Mouse (Mus musculus) CH12.LX (cell line): ENCODE results near the gene Cysrt1. TPM values are rescaled to one million over a fixed set of nuclear protein-coding genes. Genes with fewer than 3 reads are reported as not detected.
A peak's percentile ranks its signal among the peaks of the same experiment; 100 is the strongest.

Experiments used
- DNase-seq: peaks from one replicate; pipeline ENCODE4 v3.0.0-alpha.2; 2013; ENCODE audit errors: extremely low read depth
- H3K27ac ChIP-seq: 2 replicates; pipeline ENCODE4 v1.5.1; 2012; ENCODE audit warnings: low read depth, mild to moderate bottlenecking, control low read depth, moderate library complexity; ENCODE audit not compliant: insufficient read depth
- H3K27me3 ChIP-seq: replicated peaks from 2 replicates; pipeline ENCODE3; 2012; ENCODE audit warnings: inconsistent platforms
- H3K36me3 ChIP-seq, 2 experiments: replicated peaks in 1 of 2; 2 replicates each; pipeline versions ENCODE3 to v1.6.1; 2012; ENCODE audit warnings: inconsistent platforms in 1 of 2, low read length in 1 of 2, mild to moderate bottlenecking in 1 of 2, mixed read lengths in 1 of 2, moderate library complexity in 1 of 2; ENCODE audit not compliant: control insufficient read depth in 1 of 2, insufficient read depth in 1 of 2
- H3K4me1 ChIP-seq, 2 experiments: 2 replicates each; pipeline ENCODE4 v1.6.1; 2012; ENCODE audit warnings: inconsistent platforms in 1 of 2, moderate library complexity in 1 of 2; ENCODE audit not compliant: insufficient read depth in 2 of 2, control insufficient read depth in 1 of 2
- H3K4me2 ChIP-seq: 2 replicates; pipeline ENCODE4 v1.6.1; 2012; ENCODE audit warnings: low read depth, mild to moderate bottlenecking, control low read depth; ENCODE audit not compliant: poor library complexity, insufficient read depth, severe bottlenecking
- H3K4me3 ChIP-seq, 3 experiments: fragments of 150-350 bp in 1 of 3; sonication (generic) in 1 of 3; replicated peaks in 1 of 3; 2 replicates each; pipeline versions ENCODE3 to v1.5.1; 2011 to 2012; ENCODE audit warnings: low read depth in 2 of 3, low read length in 2 of 3, mild to moderate bottlenecking in 2 of 3, moderate library complexity in 2 of 3, control low read depth in 1 of 3, improper control_type of control experiment in 1 of 3, inconsistent platforms in 1 of 3, mixed read lengths in 1 of 3; ENCODE audit not compliant: poor library complexity in 1 of 3
- H3K79me2 ChIP-seq: replicated peaks from 2 replicates; pipeline ENCODE4 v1.6.1; 2012; ENCODE audit warnings: mild to moderate bottlenecking, moderate library complexity; ENCODE audit not compliant: control insufficient read depth, poor library complexity, insufficient read depth, severe bottlenecking; ENCODE audit errors: extremely low read depth
- H3K9ac ChIP-seq: 2 replicates; pipeline ENCODE4 v1.6.1; 2012; ENCODE audit warnings: low read depth, mild to moderate bottlenecking, control low read depth, moderate library complexity; ENCODE audit not compliant: insufficient read depth
- H3K9me3 ChIP-seq: replicated peaks from 2 replicates; pipeline ENCODE3; 2012; ENCODE audit warnings: low read length, inconsistent platforms, mixed read lengths
- BHLHE40 ChIP-seq: IDR thresholded peaks from 2 replicates; pipeline ENCODE4 v1.6.1; 2011; ENCODE audit warnings: mild to moderate bottlenecking, low read depth, low read length, improper control_type of control experiment
- CHD1 ChIP-seq: IDR thresholded peaks from 2 replicates; pipeline ENCODE4 v1.6.1; 2012; ENCODE audit warnings: low read depth, low read length, improper control_type of control experiment, inconsistent platforms
- CTCF ChIP-seq, 2 experiments: IDR thresholded peaks in 1 of 2; conservative IDR thresholded peaks in 1 of 2; 2 replicates each; pipeline ENCODE4 v1.5.1; 2011 to 2012; ENCODE audit warnings: low read depth in 2 of 2, low read length in 2 of 2, improper control_type of control experiment in 1 of 2, inconsistent platforms in 1 of 2, mild to moderate bottlenecking in 1 of 2, moderate library complexity in 1 of 2
- E2F4 ChIP-seq: IDR thresholded peaks from 2 replicates; pipeline ENCODE4 v1.6.1; 2011; ENCODE audit warnings: low read depth, low read length, improper control_type of control experiment; ENCODE audit not compliant: insufficient replicate concordance
- ELF1 ChIP-seq: IDR thresholded peaks from 2 replicates; pipeline ENCODE4 v1.6.1; 2014; ENCODE audit warnings: low read depth, mild to moderate bottlenecking, inconsistent platforms, low read length, improper control_type of control experiment
- EP300 ChIP-seq: IDR thresholded peaks from 2 replicates; pipeline ENCODE4 v1.6.1; 2011; ENCODE audit warnings: low read length, improper control_type of control experiment
- ETS1 ChIP-seq: conservative IDR thresholded peaks from 2 replicates; pipeline ENCODE4 v1.6.1; 2012; ENCODE audit warnings: low read depth, mild to moderate bottlenecking, inconsistent platforms, low read length, improper control_type of control experiment, moderate library complexity
- GABPA ChIP-seq: IDR thresholded peaks from 2 replicates; pipeline ENCODE4 v1.6.1; 2012; ENCODE audit warnings: low read depth, low read length, improper control_type of control experiment, inconsistent platforms; ENCODE audit not compliant: insufficient replicate concordance
- HCFC1 ChIP-seq: IDR thresholded peaks from 2 replicates; pipeline ENCODE4 v1.6.1; 2012; ENCODE audit warnings: low read depth, mild to moderate bottlenecking, inconsistent platforms, low read length, improper control_type of control experiment
- IRF4 ChIP-seq: IDR thresholded peaks from 2 replicates; pipeline ENCODE4 v1.6.1; 2014; ENCODE audit warnings: low read depth, mild to moderate bottlenecking, inconsistent platforms, low read length, improper control_type of control experiment
- JUND ChIP-seq: conservative IDR thresholded peaks from 2 replicates; pipeline ENCODE4 v1.6.1; 2011; ENCODE audit warnings: low read depth, low read length, improper control_type of control experiment
- KAT2A ChIP-seq: IDR thresholded peaks from 2 replicates; pipeline ENCODE4 v1.6.1; 2012; ENCODE audit warnings: low read length, improper control_type of control experiment, inconsistent platforms; ENCODE audit not compliant: insufficient replicate concordance
- MAX ChIP-seq: IDR thresholded peaks from 2 replicates; pipeline ENCODE4 v1.6.1; 2011; ENCODE audit warnings: low read length, improper control_type of control experiment
- MEF2A ChIP-seq: IDR thresholded peaks from 2 replicates; pipeline ENCODE4 v1.6.1; 2014; ENCODE audit warnings: low read depth, mild to moderate bottlenecking, inconsistent platforms, low read length, improper control_type of control experiment, borderline replicate concordance
- MXI1 ChIP-seq: IDR thresholded peaks from 2 replicates; pipeline ENCODE4 v1.6.1; 2011; ENCODE audit warnings: mild to moderate bottlenecking, low read depth, low read length, improper control_type of control experiment
- MYC ChIP-seq: IDR thresholded peaks from 2 replicates; pipeline ENCODE4 v1.6.1; 2011; ENCODE audit warnings: low read depth, mild to moderate bottlenecking, improper control_type of control experiment, low read length
- NELFE ChIP-seq: IDR thresholded peaks from 2 replicates; pipeline ENCODE4 v1.6.1; 2011; ENCODE audit warnings: low read depth, low read length, improper control_type of control experiment
- NRF1 ChIP-seq: IDR thresholded peaks from 2 replicates; pipeline ENCODE4 v1.6.1; 2014; ENCODE audit warnings: low read depth, mild to moderate bottlenecking, inconsistent platforms, low read length, improper control_type of control experiment, moderate library complexity
- PAX5 ChIP-seq: IDR thresholded peaks from 2 replicates; pipeline ENCODE4 v1.6.1; 2012; ENCODE audit warnings: low read length, inconsistent platforms, mixed read lengths
- POLR2A ChIP-seq: IDR thresholded peaks from 2 replicates; pipeline ENCODE4 v1.6.1; 2011; ENCODE audit warnings: low read depth, mild to moderate bottlenecking, improper control_type of control experiment, low read length
- POLR2AphosphoS2 ChIP-seq: IDR thresholded peaks from 2 replicates; pipeline ENCODE4 v1.6.1; 2011; ENCODE audit warnings: low read depth, low read length, improper control_type of control experiment
- SIN3A ChIP-seq: IDR thresholded peaks from 2 replicates; pipeline ENCODE4 v1.6.1; 2012; ENCODE audit warnings: low read length, improper control_type of control experiment, inconsistent platforms
- SMC3 ChIP-seq: IDR thresholded peaks from 2 replicates; pipeline ENCODE4 v1.6.1; 2011; ENCODE audit warnings: low read depth, low read length, improper control_type of control experiment
- TBP ChIP-seq: conservative IDR thresholded peaks from 2 replicates; pipeline ENCODE4 v1.6.1; 2011; ENCODE audit warnings: low read depth, low read length, improper control_type of control experiment
- TCF12 ChIP-seq: IDR thresholded peaks from 2 replicates; pipeline ENCODE4 v1.6.1; 2014; ENCODE audit warnings: low read depth, mild to moderate bottlenecking, inconsistent platforms, low read length, improper control_type of control experiment
- UBTF ChIP-seq: IDR thresholded peaks from 2 replicates; pipeline ENCODE4 v1.6.1; 2012; ENCODE audit warnings: low read depth, mild to moderate bottlenecking, inconsistent platforms, low read length, improper control_type of control experiment, moderate library complexity
- USF1 ChIP-seq: IDR thresholded peaks from 2 replicates; pipeline ENCODE4 v1.6.1; 2014; ENCODE audit warnings: low read depth, mild to moderate bottlenecking, inconsistent platforms, low read length, improper control_type of control experiment
- USF2 ChIP-seq: conservative IDR thresholded peaks from 2 replicates; pipeline ENCODE4 v1.6.1; 2011; ENCODE audit warnings: low read depth, low read length, improper control_type of control experiment
- ZC3H11A ChIP-seq: IDR thresholded peaks from 2 replicates; pipeline ENCODE4 v1.6.1; 2012; ENCODE audit warnings: low read depth, mild to moderate bottlenecking, inconsistent platforms, low read length, improper control_type of control experiment
- ZKSCAN1 ChIP-seq: IDR thresholded peaks from 2 replicates; pipeline ENCODE4 v1.6.1; 2012; ENCODE audit warnings: low read depth, inconsistent platforms, low read length, improper control_type of control experiment, borderline replicate concordance
- ZMIZ1 ChIP-seq: IDR thresholded peaks from 2 replicates; pipeline ENCODE4 v1.6.1; 2012; ENCODE audit warnings: low read depth, mild to moderate bottlenecking, inconsistent platforms, low read length, improper control_type of control experiment
- ZNF384 ChIP-seq: IDR thresholded peaks from 2 replicates; pipeline ENCODE4 v1.6.1; 2012; ENCODE audit warnings: low read depth, low read length, improper control_type of control experiment, inconsistent platforms
- dilution Hi-C: fragments of 300-500 bp; cut with MboI; formaldehyde crosslinking; loops from 2 replicates; pipeline ENCODE4 v1.14.3; 2020; ENCODE audit warnings: low sequenced_read_pairs; ENCODE audit not compliant: extremely low pct_unique_long_range_greater_than_20kb, extremely low pct_ligation_motif_present
- in situ Hi-C: fragments of 300-500 bp; cut with MboI; formaldehyde crosslinking; loops from 3 replicates; pipeline ENCODE4 v1.14.3; 2019; ENCODE audit warnings: low sequenced_read_pairs, low pct_ligation_motif_present, low pct_unique_long_range_greater_than_20kb, mixed read lengths
- polyA plus RNA-seq: library from polyadenylated mRNA; unstranded; fragments of >175 nt; gene quantifications from 2 replicates; pipeline ENCODE4 v1.2.1, GENCODE M21; 2012; ENCODE audit warnings: low read depth; ENCODE audit not compliant: insufficient read length
- total RNA-seq, 2 experiments: library from RNA; depleted of rRNA; stranded (reverse); fragments of 300-350 nt in 1 of 2; fragments of >200 nt in 1 of 2; gene quantifications; 2 replicates each; pipeline ENCODE4 v1.2.3; 2012 to 2014

The Cysrt1 gene
- total and polyA plus RNA-seq, 3 experiments: not detected

GRCm38 (mm10) chr2:25195211-25196156, 46.8 kb downstream of the Cysrt1 start (continued):
- TF ChIP-seq USF2 (no peak; the same call in 1 of the 2 replicates), EP300 (no peak; the same call in 1 of the 2 replicates), E2F4 (no peak), POLR2A (peak; percentile 41), CTCF (conservative IDR thresholded peaks at IDR 0.05 in 1 of 2, IDR thresholded peaks at IDR 0.05 in 1 of 2; ENCODE audit: low read depth in 2 of 2, low read length in 2 of 2) (no peak), PAX5 (no peak), ZNF384 (no peak), POLR2AphosphoS2 (no peak), GABPA (no peak), BHLHE40 (peak; percentile 91), SMC3 (no peak), NELFE (no peak; the same call in 1 of the 2 replicates), IRF4 (peak; percentile 53)

GRCm38 (mm10) chr2:25194486-25195171, 47.6 kb downstream of the Cysrt1 start:
- dilution Hi-C loops (no loop called here), in situ Hi-C loops (no loop called here)
- Histone ChIP-seq H3K4me1 (peaks cover 14 to 36% of the 10 kb centered on the region in 2 experiments), H3K27ac (peak overlapping the region; percentile 98), H3K36me3 (peaks cover 6 to 40% of the 10 kb centered on the region in 2 experiments), H3K9ac (peak overlapping the region; percentile 84; the same call in 1 of the 2 replicates), H3K4me3 (peak overlapping the region; percentile 61 to 98 (median 83)), H3K4me2 (peak overlapping the region; percentile 99), H3K79me2 (peaks cover 16% of the 10 kb centered on the region), H3K27me3 (no peaks in the 10 kb centered on the region), H3K9me3 (no peaks in the 10 kb centered on the region)
- DNase-seq: peak; percentile 48
- TF ChIP-seq JUND (no peak), ZC3H11A (no peak), HCFC1 (no peak), ZMIZ1 (no peak), USF1 (no peak; the same call in 1 of the 2 replicates), NRF1 (no peak), PAX5 (no peak), TCF12 (no peak), MEF2A (no peak), KAT2A (no peak), USF2 (no peak), ETS1 (no peak), CHD1 (0 out of 2 replicates have a peak, but pooled peaks have one; percentile 40), MXI1 (0 out of 2 replicates have a peak, but pooled peaks have one; percentile 9), BHLHE40 (peak; percentile 75), ZNF384 (no peak), ZKSCAN1 (no peak), UBTF (no peak), EP300 (peak; percentile 12; the same call in 1 of the 2 replicates), IRF4 (no peak), POLR2AphosphoS2 (no peak), SMC3 (no peak), ELF1 (0 out of 2 replicates have a peak, but pooled peaks have one; percentile 38), SIN3A (peak; percentile 52), NELFE (peak; percentile 46; the same call in 1 of the 2 replicates), MAX (no peak), TBP (no peak), MYC (no peak; the same call in 1 of the 2 replicates)
